32 mouse cellular contexts compared by ENCODE assay signal in the genomic region with DNA sequence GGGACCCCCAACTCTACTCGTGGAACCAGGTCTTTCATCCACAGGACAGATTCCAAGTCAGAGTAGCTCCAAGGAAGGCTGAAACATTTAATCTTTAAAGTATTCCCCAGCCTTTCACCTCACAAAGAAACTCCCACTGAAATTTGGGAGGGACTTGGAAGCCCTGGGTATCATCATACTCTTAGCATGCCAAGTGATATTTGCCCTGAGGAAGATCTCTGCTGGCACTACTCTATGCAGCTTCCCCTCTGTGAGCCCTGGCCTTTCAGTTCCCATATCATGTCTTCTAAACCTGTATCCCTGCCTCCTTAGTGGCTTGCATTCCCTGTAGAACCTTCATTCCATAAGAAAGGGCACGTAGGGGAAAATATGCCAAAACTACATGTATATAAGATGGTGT.
"Had no signal": no experiment of that assay in that cellular context is flagged by ENCODE, and none has a peak within 500 bp of the region (broad histone marks: within the 10 kb centered on the region; RNA-seq: fewer than 3 reads in every experiment).

No protein-coding gene starts in this region.

- H3K9me3 ChIP-seq: limb, embryonic 10.5 days; limb, embryonic 12.5 days; limb, embryonic 13.5 days; limb, embryonic 15.5 days; liver, embryonic 12.5 days; liver, embryonic 13.5 days; liver, embryonic 15.5 days; lung, embryonic 15.5 days; megakaryocyte, embryonic 14.5 days; midbrain, embryonic 10.5 days; midbrain, embryonic 12.5 days; midbrain, embryonic 13.5 days; midbrain, embryonic 15.5 days; neural tube, embryonic 12.5 days; neural tube, embryonic 13.5 days had no signal

- H3K4me2 ChIP-seq: limb, embryonic 12.5 days; limb, embryonic 13.5 days; limb, embryonic 15.5 days; liver, embryonic 11.5 days; liver, embryonic 12.5 days; liver, embryonic 13.5 days; liver, embryonic 15.5 days; lung, embryonic 14.5 days; lung, embryonic 15.5 days; midbrain, embryonic 11.5 days; midbrain, embryonic 12.5 days; midbrain, embryonic 13.5 days; midbrain, embryonic 15.5 days; neural tube, embryonic 12.5 days; neural tube, embryonic 13.5 days had no signal

- H3K36me3 ChIP-seq: limb, embryonic 10.5 days; limb, embryonic 12.5 days; limb, embryonic 13.5 days; limb, embryonic 15.5 days; liver, embryonic 12.5 days; liver, embryonic 13.5 days; liver, embryonic 15.5 days; lung, embryonic 15.5 days; midbrain, embryonic 10.5 days; midbrain, embryonic 12.5 days; midbrain, embryonic 13.5 days; midbrain, embryonic 15.5 days; neural tube, embryonic 12.5 days; neural tube, embryonic 13.5 days had no signal

- ATAC-seq: liver, embryonic 12.5 days; lung, postnatal 0 days; midbrain, embryonic 13.5 days; midbrain, embryonic 15.5 days; midbrain, embryonic 16.5 days had no signal

- H3K9ac ChIP-seq: limb, embryonic 12.5 days; limb, embryonic 13.5 days; limb, embryonic 15.5 days; liver, embryonic 12.5 days; liver, embryonic 13.5 days; liver, embryonic 14.5 days; liver, embryonic 15.5 days; lung, embryonic 14.5 days; lung, embryonic 15.5 days; midbrain, embryonic 12.5 days; midbrain, embryonic 13.5 days; midbrain, embryonic 15.5 days; neural tube, embryonic 12.5 days; neural tube, embryonic 13.5 days had no signal

- H3K4me3 ChIP-seq: limb, embryonic 10.5 days; limb, embryonic 12.5 days; limb, embryonic 13.5 days; limb, embryonic 15.5 days; liver, embryonic 12.5 days; liver, embryonic 13.5 days; liver, embryonic 15.5 days; lung, embryonic 15.5 days; megakaryocyte, embryonic 14.5 days; midbrain, embryonic 10.5 days; midbrain, embryonic 12.5 days; midbrain, embryonic 13.5 days; midbrain, embryonic 15.5 days; myocyte; neural tube, embryonic 12.5 days; neural tube, embryonic 13.5 days had no signal

- H3K27ac ChIP-seq: limb, embryonic 10.5 days; limb, embryonic 12.5 days; limb, embryonic 13.5 days; limb, embryonic 15.5 days; liver, embryonic 12.5 days; liver, embryonic 13.5 days; liver, embryonic 14.5 days; liver, embryonic 15.5 days; lung, embryonic 15.5 days; macrophage; midbrain, embryonic 10.5 days; midbrain, embryonic 12.5 days; midbrain, embryonic 13.5 days; midbrain, embryonic 15.5 days; neural tube, embryonic 12.5 days; neural tube, embryonic 13.5 days had no signal

- DNase-seq: left cerebral cortex, postnatal 4 days; liver; liver, embryonic 13.5 days; lung, adult 18-20 months; lung, adult 2 months; lung, embryonic 14.5 days; lung, postnatal 10 days; lung, postnatal 14 days; lung, postnatal 36 days; lung, postnatal 4 days; midbrain, embryonic 14.5 days had no signal

- H3K4me1 ChIP-seq: limb, embryonic 13.5 days; limb, embryonic 15.5 days; liver, embryonic 12.5 days; liver, embryonic 13.5 days; liver, embryonic 15.5 days; lung, embryonic 15.5 days; megakaryocyte, embryonic 14.5 days had no signal

- H3K27me3 ChIP-seq: limb, embryonic 12.5 days; limb, embryonic 13.5 days; limb, embryonic 15.5 days; liver, embryonic 12.5 days; liver, embryonic 13.5 days; liver, embryonic 15.5 days; lung, embryonic 15.5 days; megakaryocyte, embryonic 14.5 days; midbrain, embryonic 12.5 days; midbrain, embryonic 13.5 days; midbrain, embryonic 15.5 days; neural tube, embryonic 12.5 days; neural tube, embryonic 13.5 days had no signal
